Mouse (Mus musculus) thymus, postnatal 10 days (tissue): Measurements from ENCODE around the gene Katnal1.
A peak's percentile ranks its signal among the peaks of the same experiment; 100 is the strongest.

Experiments used
- DNase-seq, 2 experiments: peaks; one replicate each; pipeline ENCODE4 v3.0.0; 2021; ENCODE audit warnings: low spot score in 2 of 2

Katnal1 gene

GRCm38 (mm10) chr5:148927717-148928223 lies 1.4 kb downstream of the Katnal1 start:
- no peak for DNase-seq

- no peak for DNase-seq
These were observed 4.5 kb downstream of the Katnal1 start for GRCm38 (mm10) chr5:148924586-148924985.

- DNase-seq = no peak
These were observed 5.1 kb downstream of the Katnal1 start for GRCm38 (mm10) chr5:148924051-148924450.

- DNase-seq = no peak
These were observed 5.7 kb downstream of the Katnal1 start for GRCm38 (mm10) chr5:148923408-148923807.

GRCm38 (mm10) chr5:148922773-148923172 lies 6.3 kb downstream of the Katnal1 start:
- DNase-seq = no peak

- no peak for DNase-seq
These were observed 11.1 kb downstream of the Katnal1 start for GRCm38 (mm10) chr5:148918049-148918448.

DNA sequence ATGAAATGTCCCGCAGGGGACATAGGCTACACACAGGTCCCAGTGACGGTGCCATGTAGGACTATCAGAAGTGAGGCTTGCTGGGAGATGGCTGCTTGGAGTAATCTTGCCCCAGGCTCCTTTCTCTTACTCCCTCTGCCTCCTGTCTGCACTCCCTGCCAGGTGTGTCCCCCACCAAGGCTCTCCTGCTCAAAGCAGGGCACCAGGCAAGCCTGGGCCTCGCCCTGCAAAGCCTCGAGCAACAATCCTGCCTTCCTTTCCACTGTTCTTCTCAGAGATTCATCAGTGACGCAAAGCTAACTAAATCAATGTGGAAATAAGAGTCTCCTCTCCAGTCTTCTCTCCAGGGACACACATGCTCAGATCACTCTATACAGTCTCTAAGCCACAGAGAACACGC lies 12.3 kb downstream of the Katnal1 start:
- DNase-seq = no peak

- DNase-seq = no peak
These were observed 16.9 kb downstream of the Katnal1 start for GRCm38 (mm10) chr5:148912262-148912661.

- no peak for DNase-seq
These were observed 19.1 kb downstream of the Katnal1 start for GRCm38 (mm10) chr5:148910066-148910465.

GRCm38 (mm10) chr5:148909402-148909801 lies 19.7 kb downstream of the Katnal1 start:
- DNase-seq = no peak

- no peak for DNase-seq
These were observed 20.1 kb downstream of the Katnal1 start for GRCm38 (mm10) chr5:148909057-148909395.

DNA sequence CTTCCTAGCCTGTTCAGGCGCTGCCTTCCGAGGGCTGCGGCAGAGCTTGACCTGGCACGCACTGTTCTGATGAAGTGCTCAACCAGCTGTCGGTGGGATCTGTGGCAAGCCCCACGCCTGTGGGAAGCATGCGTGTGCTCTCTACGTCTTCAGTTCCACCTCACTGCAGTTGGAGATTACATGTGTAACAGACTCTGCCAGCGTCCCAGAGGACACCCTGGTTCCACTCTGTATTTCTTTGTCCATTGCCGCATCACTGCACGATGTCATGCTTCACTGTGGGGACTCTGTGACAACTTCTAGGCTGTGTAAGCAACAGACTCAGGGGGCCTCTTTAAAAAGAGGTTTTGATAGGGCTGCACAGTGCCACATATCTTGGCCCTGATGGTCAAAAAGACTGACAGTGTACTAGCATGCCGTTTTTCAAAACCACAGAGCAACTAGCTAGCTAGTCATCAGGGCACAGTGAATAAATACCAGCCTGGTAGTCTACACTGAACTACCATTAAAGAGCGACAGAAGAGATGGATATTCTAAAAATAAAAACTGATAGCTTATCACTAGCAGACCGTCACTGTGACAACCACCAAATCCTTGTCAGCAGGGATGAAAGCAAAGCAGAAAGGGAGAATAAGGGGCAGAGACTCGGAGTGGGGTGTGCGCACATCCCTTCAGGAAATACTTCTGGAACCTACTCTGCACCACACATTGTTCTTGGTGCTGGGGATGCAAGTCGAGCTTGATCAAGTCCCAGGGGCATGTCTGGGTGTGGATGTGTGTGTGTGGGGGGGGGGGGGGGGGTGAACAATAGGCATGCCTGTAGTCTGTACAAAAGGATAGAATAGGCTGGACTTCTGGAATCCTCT lies 20.7 kb downstream of the Katnal1 start:
- no peak for DNase-seq

DNA sequence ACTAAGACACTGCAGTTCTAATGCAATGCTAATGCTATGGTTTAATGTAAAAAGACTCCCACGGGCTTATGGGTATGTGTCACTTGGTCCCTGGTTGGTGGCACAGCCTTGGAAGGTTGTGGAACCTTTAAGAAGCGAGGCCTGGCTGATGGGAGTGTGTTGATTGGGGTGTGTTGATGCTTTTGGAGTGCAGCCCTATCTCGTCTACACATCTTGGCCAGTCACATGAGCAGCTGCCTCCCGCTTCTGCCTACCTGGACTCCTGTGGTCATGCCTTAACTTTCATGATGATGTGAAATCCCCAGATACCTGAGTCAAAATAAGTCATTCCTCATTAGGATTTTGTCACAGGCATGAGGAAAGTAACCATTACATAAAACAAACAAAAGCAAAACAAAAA lies 22.8 kb downstream of the Katnal1 start:
- DNase-seq = no peak

DNA sequence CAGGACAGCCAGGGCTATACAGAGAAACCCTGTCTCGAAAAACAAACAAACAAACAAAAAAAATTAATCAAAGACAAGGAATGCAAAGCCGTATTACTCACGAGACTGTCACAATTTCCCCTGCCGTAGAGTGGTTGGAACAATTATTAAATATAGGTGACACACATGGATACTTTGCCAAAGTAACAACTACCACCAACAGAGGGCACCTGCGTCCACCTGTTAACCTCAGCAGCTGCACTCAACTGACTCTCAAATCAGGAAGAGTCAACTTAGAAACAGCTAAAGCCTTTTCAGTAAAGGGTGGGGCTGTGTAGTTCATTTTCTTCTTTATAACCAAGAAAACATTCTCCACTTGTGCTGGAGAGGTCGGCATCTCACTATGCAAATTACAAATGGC lies 24.3 kb downstream of the Katnal1 start:
- DNase-seq = peak; percentile 67 to 76

DNA sequence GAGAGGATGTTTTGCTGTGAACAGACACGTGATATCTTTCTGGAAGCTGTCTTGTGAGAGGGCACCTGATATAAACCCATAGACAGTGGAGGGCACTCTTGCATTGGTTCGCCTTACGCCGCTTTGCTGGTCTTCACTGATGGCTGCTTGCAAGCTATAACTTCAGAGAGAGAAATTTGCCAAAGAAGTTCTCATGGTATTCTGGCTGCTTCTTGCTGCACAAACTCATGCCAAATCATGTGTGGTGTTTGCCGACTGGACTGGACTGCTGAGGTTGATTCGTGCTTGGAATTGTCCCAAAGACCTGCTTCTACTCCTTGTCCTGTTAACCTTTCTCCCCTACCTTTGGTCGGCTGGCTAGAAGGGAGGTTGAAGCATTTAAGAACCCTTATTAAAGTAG lies 29.8 kb downstream of the Katnal1 start:
- no peak for DNase-seq

DNA sequence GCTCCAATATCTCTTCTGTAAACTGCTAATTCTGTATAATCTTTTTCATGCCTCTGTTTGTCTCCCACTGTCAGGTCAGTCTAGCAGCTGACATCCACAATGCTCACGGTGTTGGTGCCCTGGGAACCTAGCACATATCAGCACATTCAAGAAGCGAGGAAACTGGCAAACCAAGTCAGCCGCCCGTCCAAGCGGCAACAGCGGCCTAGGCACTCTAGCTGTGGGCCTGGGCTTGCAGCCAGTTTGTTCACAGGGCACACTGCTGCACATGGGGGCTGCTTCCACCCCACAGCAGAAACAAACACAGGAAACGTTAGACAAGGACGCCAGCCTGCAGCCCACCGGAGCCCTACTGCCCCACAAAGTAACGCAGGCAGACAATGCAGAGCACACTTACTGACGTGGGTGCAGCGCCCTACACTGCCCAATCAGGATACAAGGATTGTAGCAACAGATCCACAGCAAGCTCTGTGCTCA lies 31.1 kb downstream of the Katnal1 start:
- peak; percentile 33 to 34 for DNase-seq

DNA sequence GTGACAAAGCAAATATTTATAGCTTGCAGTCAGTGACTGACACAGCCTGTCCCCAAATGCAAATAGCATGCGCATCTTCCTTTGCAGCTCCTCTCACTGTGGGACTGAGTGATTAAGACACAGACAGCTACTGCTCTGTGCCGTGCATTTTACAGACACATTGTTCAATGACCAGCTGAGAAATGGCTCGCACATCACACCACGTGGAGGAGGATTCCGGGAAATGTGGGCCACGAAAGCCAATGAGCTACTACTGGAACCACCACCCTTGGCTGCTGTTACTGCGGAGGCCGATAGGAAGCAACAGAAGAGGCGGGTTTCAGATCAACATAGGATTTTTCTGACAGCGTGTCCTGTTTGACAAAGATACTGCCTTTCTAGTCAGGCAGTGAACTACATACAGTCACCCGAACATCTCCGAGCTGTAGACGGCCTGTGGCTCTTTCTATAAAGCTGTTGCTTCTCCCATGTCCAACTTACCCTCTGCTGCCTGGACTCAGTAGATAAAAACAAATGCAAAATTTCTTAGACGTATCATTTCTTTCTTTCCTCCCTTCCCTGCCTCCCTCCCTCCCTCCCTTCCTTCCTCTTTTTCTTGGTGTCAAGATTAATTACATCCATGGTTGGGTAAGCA lies 31.9 kb downstream of the Katnal1 start:
- DNase-seq = no peak

- no peak for DNase-seq
These were observed 32.6 kb downstream of the Katnal1 start for GRCm38 (mm10) chr5:148896515-148896914.

GRCm38 (mm10) chr5:148895833-148896232 lies 33.3 kb downstream of the Katnal1 start:
- no peak for DNase-seq

DNA sequence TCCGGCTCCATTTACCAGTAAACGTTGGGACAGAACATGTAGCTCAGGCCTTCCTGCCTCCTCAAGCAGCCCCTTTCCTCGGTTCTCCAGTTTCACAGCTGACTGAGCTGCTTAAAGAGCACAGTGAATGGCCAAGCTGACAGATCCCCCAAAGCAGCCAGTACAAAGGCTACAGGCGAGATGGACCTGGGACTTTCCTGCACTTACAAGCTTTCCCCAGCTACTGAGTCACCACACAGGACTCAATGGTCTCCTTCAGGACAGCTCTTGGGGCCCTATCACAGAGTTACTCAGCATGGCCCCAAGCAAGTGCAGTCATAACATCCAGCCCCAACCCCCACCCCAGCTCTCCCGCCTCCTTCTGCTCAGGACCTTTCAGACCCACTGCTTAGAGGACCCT lies 34.1 kb downstream of the Katnal1 start:
- DNase-seq = no peak

- DNase-seq = no peak
These were observed 38.9 kb downstream of the Katnal1 start for GRCm38 (mm10) chr5:148890237-148890636.

- no peak for DNase-seq
These were observed 41.1 kb downstream of the Katnal1 start for GRCm38 (mm10) chr5:148888032-148888431.
